Mouse (Mus musculus) cortical plate, adult 2 months (tissue): ENCODE measurements around the gene Ccr1.

Source experiments
- CTCF ChIP-seq: fragments of 200-500 bp; IDR thresholded peaks from 2 replicates; pipeline ENCODE4 v1.5.1; 2011; ENCODE audit warnings: mild to moderate bottlenecking, control low read depth, low read length; ENCODE audit not compliant: insufficient read depth; ENCODE audit errors: extremely low read depth
- POLR2A ChIP-seq: fragments of 200-500 bp; IDR thresholded peaks from 2 replicates; pipeline ENCODE4 v1.6.1; 2011; ENCODE audit warnings: mild to moderate bottlenecking, low read length, control low read depth; ENCODE audit not compliant: insufficient read depth; ENCODE audit errors: extremely low read depth

DNA sequence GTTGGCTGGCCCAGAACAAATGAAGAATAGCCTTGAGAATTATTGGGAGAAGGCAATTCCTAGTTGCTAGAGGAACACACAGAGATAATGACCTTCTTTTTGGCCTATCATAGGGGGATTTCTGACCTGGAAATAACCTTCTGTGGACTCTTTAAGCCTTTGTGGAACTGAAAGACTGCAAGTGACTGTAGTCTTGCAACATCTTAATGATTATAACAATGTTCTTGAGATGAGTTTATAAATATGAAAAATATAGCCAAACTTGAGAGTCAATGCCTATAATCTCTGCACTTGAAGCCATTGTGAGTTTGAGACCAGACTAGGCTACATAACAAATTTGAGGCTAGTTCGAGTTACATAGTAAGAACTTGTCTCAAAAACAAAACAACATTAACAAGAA lies 11.6 kb downstream of the Ccr1 start:
- TF ChIP-seq CTCF: no peak
- TF ChIP-seq POLR2A: no peak
